Mouse (Mus musculus): ENCODE data around the gene Gm40193. TPM values are rescaled to one million over a fixed set of nuclear protein-coding genes. Genes with fewer than 3 reads are reported as not detected.
A peak's percentile ranks its signal among the peaks of the same experiment; 100 is the strongest.

Gm40193 gene
- polyA plus RNA-seq, 1 experiment from 2014 or later, result not detected

DNA sequence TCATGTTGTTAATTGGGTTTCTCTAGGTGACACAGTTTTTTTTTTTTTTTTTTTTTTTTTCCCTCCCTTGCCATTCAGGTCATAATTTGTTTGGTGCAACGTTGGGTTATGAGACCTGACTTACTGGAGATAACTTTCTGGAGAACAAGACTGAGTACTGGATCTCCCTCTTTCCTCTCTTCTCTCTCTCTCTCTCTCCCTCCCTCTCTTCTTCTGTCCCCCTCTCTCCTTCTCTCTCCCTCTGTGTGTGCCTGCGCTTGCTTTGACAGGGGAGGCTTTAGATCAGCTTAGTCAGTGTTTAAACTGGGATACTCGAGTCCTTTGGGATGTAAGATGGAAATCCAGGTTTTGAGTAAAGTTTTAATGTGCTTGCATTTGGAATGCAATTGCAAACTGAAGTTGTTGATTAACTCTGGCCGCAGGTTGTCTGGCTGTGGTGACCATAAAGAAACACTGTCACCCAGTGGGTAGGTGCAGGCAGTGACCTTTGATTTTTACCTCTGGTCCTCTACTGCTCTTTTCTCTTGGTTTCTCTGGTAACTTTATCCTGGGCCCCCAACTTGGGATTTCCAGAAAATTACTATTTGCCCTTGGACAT is 31.6 kb upstream of the Gm40193 start:
- no peak for DNase-seq (ENCODE audit: low spot score)
- no peaks in the 10 kb centered on the region for H3K27me3 ChIP-seq (replicated peaks; ENCODE audit: low read depth, poor library complexity, severe bottlenecking)
- no peaks in the 10 kb centered on the region for H3K9me3 ChIP-seq
- H3K36me3 ChIP-seq (replicated peaks), result peaks cover 19% of the 10 kb centered on the region
- WGBS, result 44% methylated on average over 4 of the region's 4 CpGs
- H3K4me3 ChIP-seq, result peak overlapping the region; percentile 96
- H3K4me1 ChIP-seq, result peaks cover 50% of the 10 kb centered on the region
- H3K27ac ChIP-seq (replicated peaks), result peak overlapping the region; percentile 96; the same call in 1 of the 2 replicates

DNA sequence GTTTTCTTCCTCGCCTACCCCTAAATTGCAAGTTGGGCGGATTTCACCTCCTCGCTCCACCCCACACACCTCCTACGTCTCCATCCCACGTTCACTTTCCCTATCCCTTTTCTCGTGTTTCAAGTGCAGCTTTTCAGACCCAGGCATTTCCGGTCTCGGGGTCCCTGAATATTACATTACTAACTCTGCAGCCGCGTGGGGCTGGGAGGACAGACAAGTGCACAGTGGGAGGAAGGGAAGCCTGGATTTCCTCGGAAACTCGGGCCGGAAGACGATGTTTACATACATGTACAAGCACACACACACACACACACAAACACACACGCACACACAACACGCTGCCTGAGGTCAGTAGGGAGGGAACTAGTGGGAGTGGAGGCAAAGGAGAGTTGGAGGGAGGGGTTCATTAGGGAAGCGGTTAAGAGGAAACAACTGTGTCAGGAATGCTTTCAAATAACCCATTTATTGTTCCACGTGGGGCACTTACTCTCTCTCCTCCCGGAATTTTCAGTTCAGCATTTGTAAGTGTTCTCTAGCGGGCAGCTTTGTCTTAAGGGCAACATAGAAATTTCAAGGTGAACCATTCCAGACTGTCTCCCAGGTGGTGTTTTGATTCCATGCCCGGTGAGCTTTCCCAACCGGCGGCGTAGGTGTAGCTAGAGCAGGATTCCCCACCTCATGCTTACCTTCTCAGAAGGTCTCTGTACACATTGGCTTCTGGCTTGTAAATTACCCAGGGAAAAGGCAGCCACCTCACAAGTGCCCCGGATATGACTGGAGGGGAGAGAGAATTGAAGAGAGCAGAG is 30.9 kb upstream of the Gm40193 start:
- Histone ChIP-seq H3K9me3 (no peaks in the 10 kb centered on the region), H3K27me3 (replicated peaks; ENCODE audit: low read depth, poor library complexity, severe bottlenecking) (no peaks in the 10 kb centered on the region), H3K36me3 (replicated peaks) (peaks cover 18% of the 10 kb centered on the region), H3K4me3 (peak overlapping the region; percentile 96), H3K4me1 (peaks cover 50% of the 10 kb centered on the region), H3K27ac (replicated peaks) (peak overlapping the region; percentile 96)
- 3% methylated on average over 25 of the region's 25 CpGs for WGBS
- DNase-seq (ENCODE audit: low spot score), result peak; percentile 61

DNA sequence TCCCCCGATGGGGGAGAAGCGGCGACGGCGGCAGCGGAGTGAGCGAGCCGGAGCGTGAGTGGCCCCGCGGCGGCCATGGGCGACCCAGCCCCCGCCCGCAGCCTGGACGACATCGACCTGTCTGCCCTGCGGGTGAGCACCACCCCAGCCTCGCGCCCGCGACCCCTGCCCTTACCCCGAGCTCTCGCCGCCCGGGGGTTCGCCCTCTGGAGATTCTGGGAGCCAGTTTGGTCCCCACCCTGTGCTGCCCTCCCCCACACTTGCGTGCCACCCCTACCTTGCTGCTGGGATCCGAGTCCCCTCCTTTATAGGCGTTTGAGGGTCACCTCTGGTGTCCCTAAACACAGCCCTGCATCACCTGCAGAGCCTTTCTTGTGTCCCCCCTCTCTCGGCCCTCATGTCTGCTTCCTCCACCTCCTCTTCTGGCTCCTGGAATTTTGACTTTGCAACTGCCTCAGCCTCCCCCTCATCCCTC is 30.3 kb upstream of the Gm40193 start:
- Histone ChIP-seq H3K4me3 (peak overlapping the region; percentile 96), H3K27ac (replicated peaks) (peak overlapping the region; percentile 96), H3K36me3 (replicated peaks) (peaks cover 11% of the 10 kb centered on the region), H3K9me3 (no peaks in the 10 kb centered on the region), H3K27me3 (replicated peaks; ENCODE audit: low read depth, poor library complexity, severe bottlenecking) (no peaks in the 10 kb centered on the region), H3K4me1 (peaks cover 50% of the 10 kb centered on the region)
- under 1% methylated on average over 31 of the region's 31 CpGs for whole genome bisulfite sequencing
- no peak for DNase-seq (ENCODE audit: low spot score)

DNA sequence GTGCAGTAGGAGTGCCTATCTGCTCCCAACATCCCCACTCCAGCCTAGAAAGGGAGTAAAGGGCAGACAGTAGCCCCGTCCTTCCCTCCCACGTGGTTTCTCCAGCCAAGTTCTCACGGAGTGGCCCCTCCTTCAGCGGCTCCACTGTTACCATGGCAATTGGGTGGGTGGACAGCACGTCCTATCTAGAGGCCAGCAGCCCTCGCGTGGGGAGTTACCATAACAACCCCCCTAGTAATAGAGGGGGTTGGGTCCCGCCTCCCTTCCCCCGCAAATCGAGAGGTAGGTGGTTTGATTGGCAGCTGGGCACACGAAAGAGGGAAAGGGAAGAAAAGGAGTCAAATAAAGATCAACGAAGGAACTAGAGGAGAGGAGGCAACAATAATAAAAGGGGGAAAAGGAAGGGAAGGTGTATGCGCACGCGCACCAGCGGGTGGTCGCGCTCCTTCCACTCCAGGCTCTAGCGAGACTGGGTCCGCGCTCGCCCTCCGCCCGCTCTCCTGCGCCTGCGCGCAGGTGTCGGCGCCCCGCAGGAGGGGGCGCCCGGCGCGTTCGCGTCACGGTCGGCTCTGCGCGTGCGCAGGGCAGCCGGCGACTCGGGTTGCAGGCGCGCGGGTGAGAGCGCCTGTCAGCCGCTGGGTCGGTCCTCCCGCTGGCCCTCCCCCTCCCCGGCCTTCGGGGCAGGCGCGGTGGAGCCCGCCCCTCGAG is 29.7 kb upstream of the Gm40193 start, which contains the start of gene Mink1:
TSS of gene Mink1 (plus strand) at position 595 of the 708 bp plus-strand sequence.
- Histone ChIP-seq H3K27me3 (replicated peaks; ENCODE audit: low read depth, poor library complexity, severe bottlenecking) (no peaks in the 10 kb centered on the region), H3K4me1 (peaks cover 50% of the 10 kb centered on the region), H3K9me3 (no peaks in the 10 kb centered on the region), H3K36me3 (replicated peaks) (peaks cover 6% of the 10 kb centered on the region; the same call in 1 of the 2 replicates), H3K27ac (replicated peaks) (peak within 1 kb of the TSS; percentile 96), H3K4me3 (peak within 1 kb of the TSS; percentile 96)
- WGBS, result under 1% methylated on average over 57 of the region's 57 CpGs
- DNase-seq (ENCODE audit: low spot score), result peak; percentile 97

DNA sequence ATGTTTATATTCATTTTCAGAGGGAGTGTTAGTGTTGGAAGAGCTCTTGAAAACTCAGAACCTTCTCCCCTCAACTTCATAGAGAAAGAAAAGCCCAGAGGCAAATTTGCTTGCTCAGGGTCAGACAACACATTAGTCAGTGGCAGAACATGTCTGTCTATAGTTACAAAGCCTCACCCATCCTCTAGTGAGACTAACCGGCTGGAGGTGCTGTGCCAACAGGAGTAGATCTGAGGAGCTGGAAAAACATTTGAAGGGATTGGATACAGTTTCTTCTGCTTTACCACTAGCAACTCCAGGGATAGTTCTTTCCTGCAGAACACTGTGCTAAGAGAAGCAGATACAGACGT is 29.2 kb upstream of the Gm40193 start:
- peak overlapping the region; percentile 96 for H3K4me3 ChIP-seq
- H3K27me3 ChIP-seq (replicated peaks; ENCODE audit: low read depth, poor library complexity, severe bottlenecking), result no peaks in the 10 kb centered on the region
- peaks cover 47% of the 10 kb centered on the region for H3K4me1 ChIP-seq
- 0% methylated on average over 2 of the region's 2 CpGs for WGBS
- H3K36me3 ChIP-seq (replicated peaks), result peaks cover under 1% of the 10 kb centered on the region; the same call in 1 of the 2 replicates
- DNase-seq (ENCODE audit: low spot score), result no peak
- H3K27ac ChIP-seq (replicated peaks), result peak overlapping the region; percentile 96
- no peaks in the 10 kb centered on the region for H3K9me3 ChIP-seq

DNA sequence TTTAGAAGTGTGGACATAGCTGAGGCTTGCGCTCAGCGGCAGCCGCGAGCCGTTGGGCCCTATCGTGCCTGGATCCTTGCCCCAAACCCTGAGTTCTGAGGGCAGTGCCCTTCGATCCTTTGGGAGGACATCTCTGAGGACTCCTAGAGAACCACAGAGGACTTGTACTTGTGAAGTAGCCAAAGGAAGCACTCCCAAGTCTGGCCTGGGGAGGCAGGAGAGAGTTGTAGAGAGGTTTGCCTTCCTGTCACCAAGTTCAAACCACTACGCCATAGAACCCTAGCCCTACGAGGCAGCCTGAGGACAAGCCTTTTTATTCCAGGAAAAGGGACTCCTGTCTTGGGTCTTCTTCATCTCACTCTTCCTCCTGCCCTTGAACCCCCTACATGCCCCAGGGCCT is 24.8 kb upstream of the Gm40193 start:
- peaks cover 12% of the 10 kb centered on the region; the same call in 1 of the 2 replicates for H3K27me3 ChIP-seq (replicated peaks; ENCODE audit: low read depth, poor library complexity, severe bottlenecking)
- H3K36me3 ChIP-seq (replicated peaks), result no peaks in the 10 kb centered on the region
- 90% methylated on average over 9 of the region's 9 CpGs for WGBS
- no peaks in the 10 kb centered on the region for H3K9me3 ChIP-seq
- H3K4me3 ChIP-seq, result no peak overlapping the region
- H3K4me1 ChIP-seq, result peaks cover 22% of the 10 kb centered on the region
- no peak for DNase-seq (ENCODE audit: low spot score)
- no peak overlapping the region for H3K27ac ChIP-seq (replicated peaks)

DNA sequence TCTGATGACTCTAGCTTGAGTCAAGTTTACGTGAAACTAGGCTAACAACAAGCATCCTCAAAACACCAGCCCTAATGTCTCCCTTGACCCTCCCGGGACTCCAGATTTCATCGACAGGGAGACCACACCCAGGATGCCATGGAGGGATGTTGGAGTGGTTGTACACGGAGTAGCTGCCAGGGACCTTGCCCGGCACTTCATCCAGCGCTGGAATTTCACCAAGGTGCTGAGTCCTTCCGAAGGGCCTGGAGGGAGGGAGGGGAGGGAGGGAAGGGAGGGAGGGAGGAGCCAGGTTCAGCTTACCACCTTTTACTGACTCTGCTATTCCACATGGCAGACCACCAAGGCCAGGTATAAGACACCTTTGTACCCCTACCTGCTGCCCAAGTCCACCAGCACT is 21.2 kb upstream of the Gm40193 start:
- H3K36me3 ChIP-seq (replicated peaks), result no peaks in the 10 kb centered on the region
- peaks cover 11% of the 10 kb centered on the region for H3K4me1 ChIP-seq
- no peaks in the 10 kb centered on the region for H3K9me3 ChIP-seq
- no peak overlapping the region for H3K27ac ChIP-seq (replicated peaks)
- H3K27me3 ChIP-seq (replicated peaks; ENCODE audit: low read depth, poor library complexity, severe bottlenecking), result peaks cover 20% of the 10 kb centered on the region
- 24% methylated on average over 7 of the region's 7 CpGs for WGBS
- no peak overlapping the region for H3K4me3 ChIP-seq
- no peak for DNase-seq (ENCODE audit: low spot score)

DNA sequence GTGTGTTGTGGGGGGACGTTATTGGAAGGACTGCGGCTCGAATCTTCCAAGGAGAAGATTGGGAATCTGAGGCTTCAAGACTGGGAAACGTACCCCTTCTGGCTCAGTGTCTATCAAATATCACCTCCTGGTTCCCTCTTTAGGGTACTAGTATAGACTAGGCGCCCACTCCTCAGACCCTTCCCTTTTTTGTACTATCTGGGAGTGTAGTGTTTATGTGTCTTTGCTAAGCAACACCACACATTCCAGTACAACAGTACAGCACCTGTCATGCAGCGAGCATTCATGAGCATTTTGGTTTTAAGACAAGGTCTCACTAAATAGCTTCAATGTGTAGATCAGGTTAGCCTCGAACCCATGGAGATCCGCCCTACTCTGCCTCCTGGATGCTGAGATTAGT is 18.8 kb upstream of the Gm40193 start:
- Histone ChIP-seq H3K4me1 (peaks cover 11% of the 10 kb centered on the region), H3K36me3 (replicated peaks) (no peaks in the 10 kb centered on the region), H3K27me3 (replicated peaks; ENCODE audit: low read depth, poor library complexity, severe bottlenecking) (peaks cover 20% of the 10 kb centered on the region), H3K9me3 (no peaks in the 10 kb centered on the region), H3K4me3 (no peak overlapping the region), H3K27ac (replicated peaks) (no peak overlapping the region)
- DNase-seq (ENCODE audit: low spot score), result no peak
- WGBS, result 89% methylated on average over 8 of the region's 8 CpGs

DNA sequence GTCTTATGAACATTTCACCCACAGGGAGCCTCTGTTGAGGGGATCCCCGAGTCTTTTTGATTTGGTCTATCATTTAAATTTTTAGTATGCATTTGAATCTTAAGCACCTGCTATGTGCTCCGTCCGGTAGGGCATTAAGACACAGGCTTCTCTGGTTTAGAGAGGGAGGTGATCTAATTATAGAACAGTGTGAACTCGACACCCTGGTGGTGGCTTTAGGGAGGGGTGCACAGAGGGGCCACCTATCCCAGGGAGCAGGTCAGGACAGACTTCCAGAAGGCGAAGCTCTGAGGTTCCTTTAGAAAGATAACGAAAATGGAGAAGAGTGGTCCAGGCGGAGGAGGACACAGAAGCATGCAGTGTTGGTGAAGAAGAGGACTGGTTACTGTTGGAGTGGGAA is 11.8 kb upstream of the Gm40193 start:
- no peak for DNase-seq (ENCODE audit: low spot score)
- Histone ChIP-seq H3K36me3 (replicated peaks) (no peaks in the 10 kb centered on the region), H3K4me3 (no peak overlapping the region), H3K4me1 (peaks cover 12% of the 10 kb centered on the region), H3K9me3 (no peaks in the 10 kb centered on the region), H3K27ac (replicated peaks) (no peak overlapping the region), H3K27me3 (replicated peaks; ENCODE audit: low read depth, poor library complexity, severe bottlenecking) (peaks cover 50% of the 10 kb centered on the region)
- WGBS, result 75% methylated on average over 7 of the region's 7 CpGs

DNA sequence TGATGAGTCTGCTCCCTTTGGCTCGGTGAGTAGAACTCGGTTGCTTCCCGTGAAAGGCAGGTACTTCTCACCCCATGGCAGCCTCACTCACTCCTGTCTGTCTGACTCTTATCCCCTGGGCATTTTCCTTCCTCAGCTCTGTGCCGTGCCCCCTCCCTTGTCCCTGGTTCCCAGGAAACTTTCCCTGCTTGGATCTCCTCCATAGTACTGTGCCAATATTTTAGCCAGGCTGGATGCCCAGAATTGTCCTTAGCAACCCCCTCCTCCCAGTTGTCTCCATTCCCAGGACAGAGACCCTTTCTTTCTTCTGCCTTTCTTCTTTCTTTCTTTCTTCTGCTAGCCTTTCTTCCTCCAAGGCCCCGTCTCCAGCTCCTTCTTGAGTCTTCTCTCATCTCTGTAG is 8.7 kb upstream of the Gm40193 start:
- no peak overlapping the region for H3K4me3 ChIP-seq
- peaks cover 70% of the 10 kb centered on the region for H3K27me3 ChIP-seq (replicated peaks; ENCODE audit: low read depth, poor library complexity, severe bottlenecking)
- no peaks in the 10 kb centered on the region for H3K9me3 ChIP-seq
- WGBS, result 74% methylated on average over 5 of the region's 5 CpGs
- H3K27ac ChIP-seq (replicated peaks), result no peak overlapping the region
- no peaks in the 10 kb centered on the region for H3K36me3 ChIP-seq (replicated peaks)
- no peak for DNase-seq (ENCODE audit: low spot score)
- peaks cover 12% of the 10 kb centered on the region for H3K4me1 ChIP-seq

DNA sequence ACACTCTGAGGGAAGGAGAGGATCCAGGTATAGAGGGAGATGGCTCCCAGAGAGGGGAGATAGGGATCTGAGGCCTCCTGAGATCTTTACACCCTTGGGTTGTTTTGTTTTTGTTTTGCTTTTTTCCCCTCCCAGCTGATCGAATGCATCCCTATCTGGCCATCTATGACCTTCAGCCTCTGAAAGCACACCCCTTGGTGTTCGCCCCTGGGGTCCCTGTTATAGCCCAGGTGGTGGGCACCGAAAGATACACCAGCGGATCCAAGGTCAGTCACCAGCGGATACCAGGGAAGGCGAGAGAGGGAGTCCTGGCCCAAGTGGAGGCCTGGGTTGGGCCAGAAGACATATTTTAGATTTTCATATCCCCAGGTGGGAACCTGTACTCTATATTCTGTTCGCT is 8.2 kb upstream of the Gm40193 start:
- H3K4me1 ChIP-seq, result peaks cover 12% of the 10 kb centered on the region
- H3K4me3 ChIP-seq, result peak overlapping the region; percentile 68
- WGBS, result 83% methylated on average over 7 of the region's 7 CpGs
- 0 out of 2 replicates have a peak overlapping the region, but pooled peaks have one; percentile 75 for H3K27ac ChIP-seq (replicated peaks)
- DNase-seq (ENCODE audit: low spot score), result no peak
- H3K36me3 ChIP-seq (replicated peaks), result no peaks in the 10 kb centered on the region
- no peaks in the 10 kb centered on the region for H3K9me3 ChIP-seq
- H3K27me3 ChIP-seq (replicated peaks; ENCODE audit: low read depth, poor library complexity, severe bottlenecking), result peaks cover 70% of the 10 kb centered on the region

DNA sequence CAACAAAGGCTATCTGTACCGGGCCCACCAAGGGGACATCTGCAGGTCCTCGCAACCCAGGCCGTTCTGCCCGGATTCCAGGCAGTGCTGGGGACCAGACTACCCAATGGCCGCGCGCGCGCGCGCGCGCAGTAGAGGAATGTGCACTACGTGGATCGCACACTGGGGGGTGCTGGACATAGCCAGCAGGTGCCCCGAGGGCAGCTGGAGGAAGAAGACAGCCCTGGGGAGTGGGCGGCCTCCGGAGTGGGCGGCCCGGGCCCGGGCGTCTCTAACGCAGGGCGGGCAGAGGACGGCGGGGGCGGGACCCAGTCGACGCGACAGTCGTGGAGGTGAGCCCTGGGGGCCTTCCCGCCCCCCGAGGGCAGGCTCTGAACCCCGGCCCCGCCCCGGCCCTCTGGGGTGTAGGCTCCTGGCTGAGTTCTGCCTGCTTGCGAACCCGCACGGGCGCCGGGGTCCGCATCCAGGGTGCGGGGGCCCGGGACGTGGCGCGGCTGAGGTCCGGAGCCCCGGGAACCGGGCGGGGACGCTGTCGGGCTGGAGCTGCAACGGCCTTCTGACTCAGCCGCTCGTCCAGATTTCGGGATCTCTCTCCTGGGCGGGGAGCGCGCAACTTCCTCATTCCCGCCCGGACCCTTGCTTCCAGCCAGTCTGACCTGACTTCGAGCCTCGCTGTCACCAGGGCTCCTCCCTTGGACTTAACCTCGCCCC is 7.3 kb upstream of the Gm40193 start, which contains the start of gene Pld2:
TSS of gene Pld2 (plus strand) at position 188 of the 711 bp plus-strand sequence.
- no peaks in the 10 kb centered on the region for H3K36me3 ChIP-seq (replicated peaks)
- H3K4me1 ChIP-seq, result peaks cover 12% of the 10 kb centered on the region
- H3K9me3 ChIP-seq, result no peaks in the 10 kb centered on the region
- peak within 1 kb of the TSS; percentile 75 for H3K27ac ChIP-seq (replicated peaks)
- WGBS, result under 1% methylated on average over 65 of the region's 65 CpGs
- peak; percentile 89 for DNase-seq (ENCODE audit: low spot score)
- H3K4me3 ChIP-seq, result peak within 1 kb of the TSS; percentile 68
- H3K27me3 ChIP-seq (replicated peaks; ENCODE audit: low read depth, poor library complexity, severe bottlenecking), result peaks cover 70% of the 10 kb centered on the region

Measured in embryonic facial prominence, embryonic 10.5 days (tissue).